Comparison of ENCODE assay signal across 8 mouse cellular contexts in the genomic region with DNA sequence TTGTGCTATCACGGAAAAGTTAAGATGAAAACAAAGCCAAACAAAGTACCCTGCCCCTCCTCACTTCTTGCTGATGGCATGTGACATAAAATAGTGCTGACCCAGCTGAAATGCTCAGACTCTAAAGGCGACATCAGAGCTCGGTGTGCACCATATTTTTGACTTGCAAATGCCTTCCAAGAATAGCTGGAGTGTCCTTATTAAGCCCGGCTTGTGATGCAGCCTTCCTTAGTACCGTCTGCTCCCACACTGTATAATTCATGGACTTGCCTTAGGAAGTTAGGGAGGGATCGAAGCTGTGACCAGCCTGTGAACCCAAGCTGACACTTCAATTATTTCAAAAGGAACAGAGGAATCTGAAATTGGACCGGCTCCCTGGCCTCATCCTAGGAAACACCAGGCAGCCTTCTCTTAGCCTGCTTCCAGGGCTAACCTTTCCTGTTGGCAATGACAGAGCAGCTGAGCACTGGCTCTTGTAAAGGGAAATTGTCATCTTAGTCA.
DNase-seq lines count a peak whose midpoint lies in the region; ATAC-seq lines count a peak whose summit lies in the region.

No protein-coding gene starts in this region.

- peak; percentile 54 for DNase-seq in intestine, embryonic 14.5 days (ENCODE audit: low spot score)
- DNase-seq in ZHBTc4 (ENCODE audit: low read depth, low spot score) = peak; percentile 71
- DNase-seq in cerebellum, adult 11-12 months = peak; percentile 48
- peak; percentile 62 to 76 for DNase-seq in kidney, postnatal 36 days
- DNase-seq in thymus, postnatal 10 days (ENCODE audit: low spot score in 2 of 2) = no peak
- DNase-seq in lung, postnatal 4 days = no peak
- DNase-seq in thymus, postnatal 4 days = no peak

- ATAC-seq in intestine, embryonic 14.5 days (replicated peaks; ENCODE audit: low FRiP score, low TSS enrichment, low read depth) = no peak
- no peak for ATAC-seq in intestine, embryonic 16.5 days

- H3K9me3 ChIP-seq in intestine, embryonic 14.5 days (ENCODE audit: control insufficient read depth, low read length) = no peaks in the 10 kb centered on the region
- no peaks in the 10 kb centered on the region for H3K9me3 ChIP-seq in intestine, embryonic 16.5 days (ENCODE audit: control insufficient read depth, low read length)

- WGBS in intestine, embryonic 14.5 days = 30% methylated on average over 7 of the region's 7 CpGs
- WGBS in intestine, embryonic 16.5 days = 40% methylated on average over 7 of the region's 7 CpGs

- no peak overlapping the region for H3K9ac ChIP-seq in intestine, embryonic 14.5 days (ENCODE audit: low read length)
- no peak overlapping the region for H3K9ac ChIP-seq in intestine, embryonic 16.5 days (ENCODE audit: low read depth, low read length)

- no peak overlapping the region for H3K4me2 ChIP-seq in intestine, embryonic 14.5 days (ENCODE audit: low read length)
- no peak overlapping the region for H3K4me2 ChIP-seq in intestine, embryonic 16.5 days (ENCODE audit: low read depth, low read length)

- H3K4me1 ChIP-seq in intestine, embryonic 14.5 days (replicated peaks; ENCODE audit: control insufficient read depth, insufficient read depth, low read length) = peaks cover 7% of the 10 kb centered on the region; the same call in 1 of the 2 replicates
- no peaks in the 10 kb centered on the region for H3K4me1 ChIP-seq in intestine, embryonic 16.5 days (ENCODE audit: control insufficient read depth, insufficient read depth, low read length)

- no peaks in the 10 kb centered on the region for H3K36me3 ChIP-seq in intestine, embryonic 14.5 days (ENCODE audit: control insufficient read depth, insufficient read depth, low read length)
- no peaks in the 10 kb centered on the region for H3K36me3 ChIP-seq in intestine, embryonic 16.5 days (ENCODE audit: control insufficient read depth, insufficient read depth, low read length)

- no peak overlapping the region for H3K4me3 ChIP-seq in intestine, embryonic 14.5 days (ENCODE audit: low read depth, low read length)
- H3K4me3 ChIP-seq in intestine, embryonic 16.5 days (ENCODE audit: low read length) = no peak overlapping the region

- no peaks in the 10 kb centered on the region for H3K27me3 ChIP-seq in intestine, embryonic 14.5 days (replicated peaks; ENCODE audit: control insufficient read depth, insufficient read depth, low read length)
- H3K27me3 ChIP-seq in intestine, embryonic 16.5 days (replicated peaks; ENCODE audit: control insufficient read depth, insufficient read depth, low read length) = no peaks in the 10 kb centered on the region

- H3K27ac ChIP-seq in intestine, embryonic 14.5 days (ENCODE audit: low read depth) = peak overlapping the region; percentile 65; the same call in 1 of the 2 replicates
- no peak overlapping the region for H3K27ac ChIP-seq in intestine, embryonic 16.5 days (ENCODE audit: low read length)

Comparison
In these comparisons a context has a peak if more than half of its experiments do, and no peak if none do; other contexts are left out.
1. DNase-seq: peak in intestine, embryonic 14.5 days (single experiment), ZHBTc4 (single experiment), cerebellum, adult 11-12 months (single experiment) and kidney, postnatal 36 days (2 of 2); none in thymus, postnatal 10 days (0 of 2), lung, postnatal 4 days (0 of 2) and thymus, postnatal 4 days (single experiment).